Mouse (Mus musculus) E14TG2a.4 (cell line): ENCODE results near the gene Smarcd2.

Experiments
- CTCF ChIP-seq: conservative IDR thresholded peaks from 2 replicates; pipeline ENCODE4 v1.5.1; 2014; ENCODE audit warnings: low read length
- POU5F1 ChIP-seq: IDR thresholded peaks from 2 replicates; pipeline ENCODE4 v1.6.1; 2014; ENCODE audit warnings: low read length, borderline replicate concordance

DNA sequence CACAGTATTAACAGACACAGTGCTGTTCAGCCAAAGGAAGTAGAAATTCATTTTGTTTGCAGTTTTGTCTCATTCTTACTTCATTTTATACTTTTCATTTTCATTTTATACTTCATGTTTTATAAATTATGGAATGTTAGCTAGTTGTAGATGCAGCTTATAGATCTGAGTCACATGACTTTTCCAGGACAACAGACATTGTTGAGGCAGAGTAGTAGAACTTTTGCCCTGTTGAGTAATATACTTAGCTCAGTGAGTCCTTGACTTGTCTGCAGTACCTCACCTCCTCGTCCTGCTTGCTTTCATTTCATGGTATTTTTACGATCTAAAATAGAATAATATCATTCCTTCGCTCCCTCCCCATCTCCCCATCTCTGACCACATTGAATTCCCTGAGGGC is 52.2 kb downstream of the Smarcd2 start:
- TF ChIP-seq CTCF (no peak), POU5F1 (no peak)
